Mouse (Mus musculus): Measurements from ENCODE around the gene Mark2.
A peak's percentile ranks its signal among the peaks of the same experiment; 100 is the strongest.

Mark2 gene

GRCm38 (mm10) chr19:7295071-7295658 is 46.5 kb downstream of the Mark2 start:
- DNase-seq (ENCODE audit: low read depth): peak; percentile 52

- no peak for DNase-seq (ENCODE audit: low read depth)
Observed at GRCm38 (mm10) chr19:7294098-7294876, 47.4 kb downstream of the Mark2 start.

GRCm38 (mm10) chr19:7291958-7292709 is 49.5 kb downstream of the Mark2 start:
- peak; percentile 53 for DNase-seq (ENCODE audit: low read depth)

GRCm38 (mm10) chr19:7289767-7290166 is 51.9 kb downstream of the Mark2 start:
- no peak for DNase-seq (ENCODE audit: low read depth)

- no peak for DNase-seq (ENCODE audit: low read depth)
Observed at GRCm38 (mm10) chr19:7288288-7288687, 53.4 kb downstream of the Mark2 start.

GRCm38 (mm10) chr19:7286563-7287315 is 54.9 kb downstream of the Mark2 start:
- no peak for DNase-seq (ENCODE audit: low read depth)

GRCm38 (mm10) chr19:7280557-7281330 is 60.9 kb downstream of the Mark2 start:
- DNase-seq (ENCODE audit: low read depth): no peak

- DNase-seq (ENCODE audit: low read depth): peak; percentile 76
Observed at GRCm38 (mm10) chr19:7279114-7279513, 62.5 kb downstream of the Mark2 start.

GRCm38 (mm10) chr19:7278200-7278906 is 63.3 kb downstream of the Mark2 start:
- DNase-seq (ENCODE audit: low read depth): no peak

- no peak for DNase-seq (ENCODE audit: low read depth)
Observed at GRCm38 (mm10) chr19:7276796-7277195, 64.9 kb downstream of the Mark2 start.

GRCm38 (mm10) chr19:7276053-7276659 is 65.5 kb downstream of the Mark2 start:
- DNase-seq (ENCODE audit: low read depth): no peak

- peak; percentile 20 for DNase-seq (ENCODE audit: low read depth)
Observed at GRCm38 (mm10) chr19:7275131-7275789, 66.4 kb downstream of the Mark2 start.

GRCm38 (mm10) chr19:7274326-7274990 is 67.2 kb downstream of the Mark2 start:
- DNase-seq (ENCODE audit: low read depth): no peak

- DNase-seq (ENCODE audit: low read depth): peak; percentile 53
Observed at GRCm38 (mm10) chr19:7273486-7273885, 68.2 kb downstream of the Mark2 start.

GRCm38 (mm10) chr19:7269290-7270044 is 72.2 kb downstream of the Mark2 start:
- peak; percentile 38 for DNase-seq (ENCODE audit: low read depth)

GRCm38 (mm10) chr19:7268722-7269090 is 73.0 kb downstream of the Mark2 start:
- DNase-seq (ENCODE audit: low read depth): peak; percentile 89

GRCm38 (mm10) chr19:7267781-7268721 is 73.6 kb downstream of the Mark2 start:
- peak; percentile 91 for DNase-seq (ENCODE audit: low read depth)

Data from NIH3T3 (cell line).